Mouse (Mus musculus): ENCODE data around the gene Cks2.

DNA sequence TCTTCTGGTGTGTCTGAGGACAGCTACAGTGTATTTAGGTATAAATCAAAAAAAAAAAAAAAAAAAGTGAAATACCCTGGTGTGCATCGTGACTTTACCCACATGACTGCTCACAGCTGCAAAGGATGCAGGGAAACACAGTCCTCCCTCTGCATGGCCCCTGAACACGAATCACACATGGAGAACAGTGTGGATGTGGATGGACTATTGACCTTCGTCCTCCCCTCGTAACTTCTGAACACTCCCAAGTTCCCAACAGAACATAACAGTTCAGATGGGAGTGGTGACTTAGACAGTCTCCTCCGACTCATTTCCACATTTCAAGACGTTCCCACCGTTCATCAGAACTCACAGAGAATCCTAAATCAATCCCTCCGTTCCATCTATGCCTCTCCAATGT, 42.3 kb upstream of the Cks2 start:
- TF ChIP-seq CTCF (IDR thresholded peaks at IDR 0.05; ENCODE audit: low read depth) = no peak
- no peak for TF ChIP-seq EP300 (optimal IDR thresholded peaks at IDR 0.05)

All from stomach, postnatal 0 days (tissue).